Mouse (Mus musculus) retina, postnatal 7 days (tissue): ENCODE results near the gene Rtn4r.
A peak's percentile ranks its signal among the peaks of the same experiment; 100 is the strongest.

Experiments used
- DNase-seq: peaks from one replicate; pipeline ENCODE4 v3.0.0-alpha.2; 2012; ENCODE audit warnings: low read depth, low spot score

Rtn4r gene

GRCm38 (mm10) chr16:18124626-18125025 is 2.8 kb upstream of the Rtn4r start:
- no peak for DNase-seq

GRCm38 (mm10) chr16:18125131-18125530 is 2.3 kb upstream of the Rtn4r start:
- no peak for DNase-seq

GRCm38 (mm10) chr16:18126211-18126610 is 1.2 kb upstream of the Rtn4r start:
- no peak for DNase-seq

- no peak for DNase-seq
Measured at GRCm38 (mm10) chr16:18127871-18128563, 575 bp downstream of the Rtn4r start.

- no peak for DNase-seq
Measured at GRCm38 (mm10) chr16:18128564-18128935, 1.1 kb downstream of the Rtn4r start.

GRCm38 (mm10) chr16:18129413-18129812 is 2.0 kb downstream of the Rtn4r start:
- DNase-seq = no peak

- no peak for DNase-seq
Measured at GRCm38 (mm10) chr16:18130288-18130687, 2.8 kb downstream of the Rtn4r start.

GRCm38 (mm10) chr16:18130705-18131104 is 3.3 kb downstream of the Rtn4r start:
- no peak for DNase-seq

GRCm38 (mm10) chr16:18131245-18131939 is 4.0 kb downstream of the Rtn4r start:
- DNase-seq = no peak

- no peak for DNase-seq
Measured at GRCm38 (mm10) chr16:18132026-18132425, 4.6 kb downstream of the Rtn4r start.

- DNase-seq = no peak
Measured at GRCm38 (mm10) chr16:18132575-18132974, 5.1 kb downstream of the Rtn4r start.

GRCm38 (mm10) chr16:18133133-18133920 is 5.9 kb downstream of the Rtn4r start:
- no peak for DNase-seq

GRCm38 (mm10) chr16:18135196-18135595 is 7.8 kb downstream of the Rtn4r start:
- DNase-seq = no peak

GRCm38 (mm10) chr16:18136015-18136414 is 8.6 kb downstream of the Rtn4r start:
- DNase-seq = no peak

GRCm38 (mm10) chr16:18144201-18144600 is 16.8 kb downstream of the Rtn4r start:
- DNase-seq = no peak

- DNase-seq = no peak
Measured at GRCm38 (mm10) chr16:18145341-18145867, 18.0 kb downstream of the Rtn4r start.

- no peak for DNase-seq
Measured at GRCm38 (mm10) chr16:18148208-18148876, 20.9 kb downstream of the Rtn4r start.

GRCm38 (mm10) chr16:18149205-18149604 is 21.8 kb downstream of the Rtn4r start:
- no peak for DNase-seq

- no peak for DNase-seq
Measured at GRCm38 (mm10) chr16:18152189-18152588, 24.7 kb downstream of the Rtn4r start.

- no peak for DNase-seq
Measured at GRCm38 (mm10) chr16:18152769-18153445, 25.5 kb downstream of the Rtn4r start.

- peak; percentile 35 for DNase-seq
Measured at GRCm38 (mm10) chr16:18154521-18155171, 27.2 kb downstream of the Rtn4r start.
